Mouse (Mus musculus): ENCODE results near the gene Ctrb1.

DNA sequence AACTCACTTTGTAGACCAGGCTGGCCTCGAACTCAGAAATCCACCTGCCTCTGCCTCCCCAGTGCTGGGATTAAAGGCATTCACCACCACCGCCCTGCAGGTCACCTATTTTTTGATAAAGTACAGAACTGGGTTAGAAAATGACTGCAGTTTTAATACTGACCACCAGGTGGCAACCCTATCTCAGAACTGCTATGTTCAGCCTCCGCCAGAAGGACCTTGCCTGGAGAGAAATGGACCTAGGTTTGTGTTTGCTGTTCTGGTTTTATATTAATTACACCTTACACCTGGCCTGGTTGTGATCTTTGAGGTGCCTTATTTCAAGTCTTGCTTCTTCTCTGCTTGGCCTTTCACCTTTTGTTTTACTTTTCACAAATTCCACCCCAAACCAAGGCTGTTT, 12.7 kb downstream of the Ctrb1 start:
- TF ChIP-seq TAL1 (IDR thresholded peaks at IDR 0.05; ENCODE audit: low read length), result no peak
- TF ChIP-seq GATA1 (IDR thresholded peaks at IDR 0.05; ENCODE audit: low read length), result no peak

All from erythroblast, embryonic 14.5 days (primary cell).